Mouse (Mus musculus) cerebellum, adult 2 months (tissue): Measurements from ENCODE around the gene Pgp. TPM values are rescaled to one million over a fixed set of nuclear protein-coding genes. Genes with fewer than 3 reads are reported as not detected.

Experiments
- DNase-seq, 2 experiments: peaks; one replicate each; pipeline ENCODE4 v3.0.0; 2021
- H3K27ac ChIP-seq: fragments of 200-500 bp; 2 replicates; pipeline ENCODE4 v1.5.1; 2012; ENCODE audit warnings: low read length, control low read depth, inconsistent platforms; ENCODE audit not compliant: insufficient read depth
- H3K27me3 ChIP-seq: fragments of 200-500 bp; 2 replicates; pipeline ENCODE4 v1.6.1; 2012; ENCODE audit warnings: inconsistent platforms, mild to moderate bottlenecking, low read length, moderate library complexity; ENCODE audit not compliant: control insufficient read depth, insufficient read depth
- H3K4me1 ChIP-seq: fragments of 200-500 bp; 2 replicates; pipeline ENCODE4 v1.6.1; 2011; ENCODE audit warnings: low read length; ENCODE audit not compliant: control insufficient read depth, insufficient read depth
- H3K4me3 ChIP-seq: fragments of 200-500 bp; replicated peaks from 2 replicates; pipeline ENCODE3; 2011; ENCODE audit warnings: mild to moderate bottlenecking, low read depth, low read length, control low read depth; ENCODE audit not compliant: insufficient read depth
- CTCF ChIP-seq: fragments of 200-500 bp; IDR thresholded peaks from 2 replicates; pipeline ENCODE4 v1.5.1; 2011; ENCODE audit warnings: low read depth, mild to moderate bottlenecking, control low read depth, low read length, moderate library complexity, borderline replicate concordance; ENCODE audit not compliant: insufficient read depth
- POLR2A ChIP-seq: fragments of 200-500 bp; IDR thresholded peaks from 2 replicates; pipeline ENCODE4 v1.6.1; 2011; ENCODE audit warnings: low read length, control low read depth, borderline replicate concordance; ENCODE audit not compliant: insufficient read depth
- WGBS: fragments of 180-500 bp; shearing (Covaris S2); methylation state at CpG from one replicate; pipeline ENCODE4 v1.1.7; 2018; 5-methylcytosine and 5-hydroxymethylcytosine counted together
- polyA plus RNA-seq: library from polyadenylated mRNA; depleted of rRNA; stranded (reverse); fragments of >200 nt; gene quantifications from 2 replicates; pipeline ENCODE4 v1.2.3, GENCODE M21; 2012; rRNA removed

Pgp gene
- polyA plus RNA-seq, 1 experiment = 133 TPM

- TF ChIP-seq POLR2A (no peak), CTCF (peak; percentile 72; the same call in 1 of the 2 replicates)
- peak; percentile 65 to 74 for DNase-seq
- Histone ChIP-seq H3K4me3 (no peak overlapping the region), H3K27me3 (no peaks in the 10 kb centered on the region), H3K27ac (no peak overlapping the region), H3K4me1 (peaks cover 3% of the 10 kb centered on the region; the same call in 1 of the 2 replicates)
- 29% methylated on average over 5 of the region's 5 CpGs for WGBS
These were observed 43.4 kb downstream of the Pgp start for GRCm38 (mm10) chr17:24513609-24514008.

GRCm38 (mm10) chr17:24514270-24515257 is 44.4 kb downstream of the Pgp start:
- Histone ChIP-seq H3K27ac (no peak overlapping the region), H3K4me3 (no peak overlapping the region), H3K27me3 (no peaks in the 10 kb centered on the region), H3K4me1 (peaks cover 3% of the 10 kb centered on the region; the same call in 1 of the 2 replicates)
- TF ChIP-seq POLR2A (no peak), CTCF (no peak)
- DNase-seq = no peak
- WGBS = 86% methylated on average over 24 of the region's 24 CpGs

GRCm38 (mm10) chr17:24520450-24520849 is 50.3 kb downstream of the Pgp start:
- TF ChIP-seq CTCF (no peak), POLR2A (no peak)
- Histone ChIP-seq H3K27ac (no peak overlapping the region), H3K27me3 (no peaks in the 10 kb centered on the region), H3K4me3 (no peak overlapping the region), H3K4me1 (peaks cover 3% of the 10 kb centered on the region; the same call in 1 of the 2 replicates)
- no peak for DNase-seq
- 74% methylated on average over 4 of the region's 4 CpGs for WGBS

Other genes starting within 250 kb of the Pgp start
- 27.3 and 28.4 TPM in 2 replicates for gene Tedc2, start 249.5 kb upstream of the Pgp start, polyA plus RNA-seq
- 3.6 and 4.1 TPM in 2 replicates for gene Ccnf, start 218.9 kb upstream of the Pgp start, polyA plus RNA-seq
- gene Abca17, start 119.3 kb upstream of the Pgp start, polyA plus RNA-seq = 0.22 and 0.31 TPM in 2 replicates
- gene Abca3, start 118.4 kb upstream of the Pgp start, polyA plus RNA-seq = 57.0 and 58.6 TPM in 2 replicates
- gene Rnps1, start 55.8 kb upstream of the Pgp start, polyA plus RNA-seq = 254 and 263 TPM in 2 replicates
- gene Eci1, start 43.8 kb upstream of the Pgp start, polyA plus RNA-seq = 77.3 and 78.6 TPM in 2 replicates
- 22.3 and 22.7 TPM in 2 replicates for gene Dnase1l2, start 27.3 kb upstream of the Pgp start, polyA plus RNA-seq
- gene E4f1, start 79 bp upstream of the Pgp start, polyA plus RNA-seq = 79.4 and 80.6 TPM in 2 replicates
- gene Bricd5, start 3.5 kb downstream of the Pgp start, polyA plus RNA-seq = 2.3 TPM in 2 replicates
- gene Mlst8, start 8.7 kb downstream of the Pgp start, polyA plus RNA-seq = 55.9 and 63.5 TPM in 2 replicates
- gene Caskin1, start 18.2 kb downstream of the Pgp start, polyA plus RNA-seq = 122 and 127 TPM in 2 replicates
- gene Traf7, start 57.5 kb downstream of the Pgp start, polyA plus RNA-seq = 197 and 198 TPM in 2 replicates
- 21.7 and 22.6 TPM in 2 replicates for gene Rab26, start 63.8 kb downstream of the Pgp start, polyA plus RNA-seq
- gene Pkd1, start 79.4 kb downstream of the Pgp start, polyA plus RNA-seq = 122 and 132 TPM in 2 replicates
- gene Tsc2, start 162.2 kb downstream of the Pgp start, polyA plus RNA-seq = 168 and 194 TPM in 2 replicates
- 9.0 TPM in 2 replicates for gene Nthl1, start 162.3 kb downstream of the Pgp start, polyA plus RNA-seq
- 140 and 146 TPM in 2 replicates for gene Slc9a3r2, start 179.9 kb downstream of the Pgp start, polyA plus RNA-seq
- gene Npw, start 188.1 kb downstream of the Pgp start, polyA plus RNA-seq = not detected in 2 replicates
- gene Zfp598, start 199.3 kb downstream of the Pgp start, polyA plus RNA-seq = 92.6 and 98.6 TPM in 2 replicates
- 130 and 132 TPM in 2 replicates for gene Syngr3, start 219.6 kb downstream of the Pgp start, polyA plus RNA-seq
- 26.7 and 30.9 TPM in 2 replicates for gene Gfer, start 225.8 kb downstream of the Pgp start, polyA plus RNA-seq
- gene Noxo1, start 225.8 kb downstream of the Pgp start, polyA plus RNA-seq = 7.3 and 7.4 TPM in 2 replicates
- gene Tbl3, start 237.3 kb downstream of the Pgp start, polyA plus RNA-seq = 60.6 and 62.4 TPM in 2 replicates
- 0.18 and 0.57 TPM in 2 replicates for gene Rnf151, start 247.7 kb downstream of the Pgp start, polyA plus RNA-seq
- gene Rps2, start 247.7 kb downstream of the Pgp start, polyA plus RNA-seq = 577 and 621 TPM in 2 replicates